Mouse (Mus musculus): ENCODE results near the gene Tead2.

The Tead2 gene

GRCm38 (mm10) chr7:45253806-45254205, 38.3 kb downstream of the Tead2 start:
- CTCF ChIA-PET: no interaction called here

DNA sequence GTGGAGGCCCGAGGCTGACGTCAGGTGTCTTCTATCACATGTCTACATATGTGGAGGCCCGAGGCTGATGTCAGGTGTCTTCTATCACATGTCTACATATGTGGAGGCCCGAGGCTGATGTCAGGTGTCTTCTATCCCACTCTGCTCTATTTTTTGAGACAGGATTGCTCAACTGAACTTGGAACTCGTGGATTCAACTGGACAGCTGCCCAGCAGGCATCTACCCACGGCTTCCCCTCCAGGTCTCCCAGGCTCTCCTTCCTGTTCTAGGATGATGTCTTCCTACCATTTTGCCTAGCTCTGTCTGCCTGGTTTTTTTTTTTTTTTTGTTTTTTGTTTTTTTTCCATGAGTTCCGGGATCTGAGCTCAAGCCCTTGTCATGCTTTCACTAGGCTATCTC, 40.3 kb downstream of the Tead2 start:
- CTCF ChIA-PET: interaction anchor here (0.7 kb wide), 1 partner anchor 969 kb away, joined by 18 read pairs; no protein-coding TSS in a partner anchor

DNA sequence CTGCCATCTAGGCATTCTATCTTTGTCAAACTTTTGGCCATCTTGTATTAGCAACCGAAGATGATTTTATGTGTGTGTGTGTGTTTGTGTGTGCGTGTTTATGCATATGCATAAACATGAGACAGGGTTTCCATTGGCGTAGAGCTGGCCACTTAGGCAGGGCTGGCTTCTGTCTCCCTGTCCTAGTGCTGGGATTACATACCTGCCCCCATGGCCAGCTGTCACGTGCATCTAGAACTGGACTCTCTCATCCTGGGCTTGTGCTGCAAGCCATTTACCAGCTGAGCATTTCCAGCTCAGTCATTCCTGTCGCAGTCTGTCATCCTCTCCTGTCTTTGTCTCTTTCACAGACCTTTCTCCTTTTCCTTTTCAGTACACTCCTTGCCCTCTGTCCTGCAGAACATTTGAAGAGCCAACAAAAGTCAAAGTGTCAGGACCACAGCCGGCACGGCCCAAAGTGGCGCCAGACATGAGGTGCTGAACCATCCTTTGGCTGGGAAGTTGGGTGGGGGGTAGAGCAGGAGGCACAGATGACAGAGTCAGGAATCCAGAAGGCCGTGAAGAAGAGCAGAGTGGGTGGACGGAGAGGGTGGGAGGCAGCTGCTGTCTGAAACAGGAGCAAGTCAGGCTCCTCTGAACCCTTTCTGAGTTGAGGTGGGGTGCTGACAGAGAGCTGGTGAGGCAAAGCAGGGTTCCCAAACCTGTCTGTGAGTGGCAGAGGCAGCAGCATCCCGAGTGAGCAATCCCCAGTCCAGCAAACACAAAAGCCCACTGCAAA, 41.7 kb downstream of the Tead2 start:
- CTCF ChIA-PET: no interaction called here

DNA sequence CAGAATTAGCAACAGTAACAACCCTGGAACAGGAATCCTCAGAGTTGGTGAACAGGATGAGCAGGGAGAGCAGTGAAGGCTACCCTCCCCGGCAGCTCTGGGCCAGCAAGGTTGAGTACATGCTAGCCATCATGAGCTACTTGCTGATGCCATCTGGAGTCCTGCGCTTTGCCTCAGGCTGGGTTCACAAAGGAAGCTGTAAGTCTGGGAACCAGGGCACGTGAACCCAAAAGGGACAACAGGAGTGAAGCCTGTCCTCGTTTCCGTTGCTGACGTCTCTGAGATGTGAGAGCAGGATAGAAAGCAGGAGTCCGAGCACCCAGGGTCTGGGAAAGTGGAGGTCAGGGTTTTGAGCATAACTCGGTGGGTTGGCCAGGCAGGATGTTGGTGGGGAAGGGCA, 43.7 kb downstream of the Tead2 start:
- CTCF ChIA-PET: no interaction called here

GRCm38 (mm10) chr7:45262266-45262665, 46.7 kb downstream of the Tead2 start:
- CTCF ChIA-PET: no interaction called here

DNA sequence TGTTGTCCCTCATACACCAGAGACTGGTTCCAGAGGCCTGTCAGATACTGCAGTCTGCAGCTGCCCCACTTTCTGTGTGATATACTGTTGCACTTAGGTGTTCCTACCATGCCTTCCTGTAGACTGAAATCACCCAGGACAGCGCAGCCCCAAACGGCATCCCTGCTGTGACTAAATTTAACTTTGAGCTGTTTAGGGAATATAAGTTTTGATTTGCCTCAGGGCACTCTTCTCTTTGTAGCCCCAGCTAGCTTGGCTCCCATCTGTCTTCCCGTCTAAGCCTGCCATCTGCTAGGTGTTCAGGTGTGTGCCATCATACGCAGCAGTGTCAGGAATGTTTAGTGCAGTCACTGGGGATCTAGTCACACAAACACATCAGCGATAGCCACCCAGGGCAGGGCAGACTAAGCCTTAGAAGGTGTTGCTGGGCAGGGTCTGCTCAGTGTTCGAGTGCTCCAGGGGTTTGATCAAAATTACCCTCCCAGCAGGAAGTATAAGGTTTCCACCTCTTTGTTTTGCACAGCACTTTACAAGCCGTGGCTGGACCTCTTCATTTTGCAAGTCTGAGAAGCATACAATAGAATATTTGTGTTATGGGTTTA, 47.6 kb downstream of the Tead2 start:
- CTCF ChIA-PET: interaction anchor here (0.6 kb wide), 2 partner anchors 26 to 141 kb away, joined by 3 to 5 read pairs; no protein-coding TSS in a partner anchor

DNA sequence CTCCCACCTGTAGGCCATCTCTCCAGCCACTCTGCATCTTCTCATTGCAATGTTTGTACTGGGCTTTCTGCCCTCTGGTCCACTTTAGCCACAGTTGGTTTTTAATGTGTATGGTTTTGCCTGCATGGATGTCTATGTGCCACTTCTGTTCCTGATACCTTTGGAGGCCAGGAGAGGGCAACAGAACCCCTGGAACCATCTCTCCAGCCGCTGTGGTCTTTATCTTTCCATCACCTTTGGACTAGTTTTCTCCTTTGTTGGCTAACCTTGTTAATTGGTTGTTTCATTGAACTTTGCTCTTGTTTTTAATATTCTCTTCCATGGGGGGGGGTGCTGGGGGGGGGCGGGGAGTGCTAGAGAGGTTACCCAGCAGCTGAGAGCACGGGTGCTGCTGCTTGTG, 48.8 kb downstream of the Tead2 start:
- CTCF ChIA-PET: interaction anchor here (1.3 kb wide), 1 partner anchor 74 kb away, joined by 4 read pairs; no protein-coding TSS in a partner anchor

DNA sequence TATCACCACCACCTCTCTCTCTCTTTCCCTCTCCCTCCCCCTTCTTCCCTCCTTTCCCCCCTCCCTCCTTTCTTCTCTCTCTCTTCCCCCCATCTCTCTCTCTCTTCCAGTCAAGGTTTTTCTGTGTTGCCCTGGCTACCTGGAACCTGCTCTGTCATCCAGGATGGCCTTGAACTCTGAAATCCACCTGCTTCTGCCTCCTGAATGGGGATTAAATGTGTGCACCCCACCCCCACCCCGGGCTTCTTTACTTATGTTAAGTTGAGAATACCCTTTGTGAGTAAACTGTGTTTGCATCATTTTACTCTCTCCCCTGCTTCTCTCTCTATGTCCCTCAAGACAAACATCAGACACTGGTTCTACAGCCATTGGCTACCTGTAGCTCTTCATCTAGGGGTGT, 50.0 kb downstream of the Tead2 start:
- CTCF ChIA-PET: no interaction called here

- CTCF ChIA-PET: no interaction called here
These were observed 57.3 kb downstream of the Tead2 start for GRCm38 (mm10) chr7:45272786-45273412.

DNA sequence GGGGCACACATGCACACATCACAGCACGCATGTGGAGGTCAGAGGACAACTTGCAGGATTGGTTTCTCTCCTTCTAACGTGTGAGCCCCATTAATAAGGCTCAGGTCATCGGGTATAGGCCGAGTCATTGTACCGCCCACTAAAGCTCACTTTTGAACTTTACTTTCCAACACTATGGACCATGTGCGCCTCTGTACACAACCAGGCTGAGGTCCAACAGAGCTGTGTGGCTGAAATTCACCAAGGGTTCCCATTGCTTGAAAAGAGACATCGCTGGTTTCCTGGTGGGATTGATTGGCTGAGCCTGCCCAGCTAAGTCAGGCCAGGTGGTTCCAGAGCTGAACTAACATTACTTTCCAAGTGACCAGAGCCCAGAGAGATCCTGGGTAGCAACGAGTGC, 58.1 kb downstream of the Tead2 start:
- CTCF ChIA-PET: interaction anchor here (1.1 kb wide), 1 partner anchor 108 kb away, joined by 3 read pairs; no protein-coding TSS in a partner anchor

- CTCF ChIA-PET: interaction anchor here (0.5 to 1.1 kb wide), 3 partner anchors 23 to 241 kb away, joined by 3 to 6 read pairs (median 4); partner anchors contain the start of gene Kcna7
These were observed 61.7 kb downstream of the Tead2 start, which contains the start of gene Slc6a21 for GRCm38 (mm10) chr7:45277136-45277760. Gene Slc6a21 (plus strand): TSS chr7:45277513.
